Mouse (Mus musculus) bone marrow, adult 2 months (tissue): ENCODE results near the gene Cr2.

Source experiments
- CTCF ChIP-seq: fragments of 200-500 bp; IDR thresholded peaks from 2 replicates; pipeline ENCODE4 v1.5.1; 2011; ENCODE audit warnings: low read length, control low read depth; ENCODE audit not compliant: control insufficient read depth, insufficient read depth
- POLR2A ChIP-seq: fragments of 200-500 bp; IDR thresholded peaks from 2 replicates; pipeline ENCODE4 v1.6.1; 2011; ENCODE audit warnings: low read depth, mild to moderate bottlenecking, control low read depth, low read length, borderline replicate concordance; ENCODE audit not compliant: control insufficient read depth

DNA sequence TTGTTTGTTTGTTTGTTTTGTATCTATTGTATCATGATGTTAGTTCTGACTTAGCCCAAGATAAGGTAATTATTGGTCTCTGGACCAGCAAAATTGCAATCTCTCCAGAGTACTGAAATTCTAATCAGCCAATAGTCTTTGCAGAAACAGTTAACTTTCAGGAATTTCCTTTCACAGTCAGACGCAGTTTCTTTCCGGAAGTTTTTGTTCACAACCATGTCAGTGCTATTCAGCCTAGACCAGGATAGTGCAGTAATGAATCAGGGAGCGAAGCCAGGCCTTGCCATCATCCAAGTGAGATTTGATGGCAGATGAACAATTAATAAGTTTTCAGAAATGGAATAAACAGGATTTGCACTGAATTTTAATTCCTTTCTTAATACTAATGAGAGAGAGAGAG, 44.4 kb downstream of the Cr2 start:
- TF ChIP-seq CTCF (no peak), POLR2A (no peak)
